Mouse (Mus musculus) mesoderm, embryonic 11.5 days (tissue): ENCODE measurements around the gene Pdcl2.
A peak's percentile ranks its signal among the peaks of the same experiment; 100 is the strongest.

ENCODE experiments used
- DNase-seq: peaks from one replicate; pipeline ENCODE4 v3.0.0-alpha.2; 2012; ENCODE audit warnings: low read depth, low spot score

The Pdcl2 gene

DNA sequence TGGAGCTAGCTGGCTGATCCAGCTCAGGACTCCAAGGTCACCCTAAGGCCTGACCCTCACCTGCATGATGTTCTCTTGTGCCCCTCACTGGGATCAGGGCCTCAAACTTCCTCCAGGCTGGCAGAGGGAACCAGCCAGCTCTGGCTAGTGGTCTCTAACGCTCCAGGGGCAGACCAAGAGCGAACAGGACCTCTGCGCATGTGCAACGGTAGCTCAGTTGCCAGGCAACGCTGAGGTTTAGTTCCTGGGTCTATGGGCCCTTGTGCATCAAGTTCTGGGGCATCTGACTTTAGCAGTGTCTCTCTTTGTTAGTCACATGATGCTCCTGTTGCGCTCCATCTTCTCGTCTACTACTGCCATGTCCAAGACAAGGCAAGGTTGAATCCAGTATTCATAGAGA is at the start of gene Pdcl2:
Gene Pdcl2, minus strand, starts transcription at position 204 of the 400 bp plus-strand sequence.
- no peak for DNase-seq

DNA sequence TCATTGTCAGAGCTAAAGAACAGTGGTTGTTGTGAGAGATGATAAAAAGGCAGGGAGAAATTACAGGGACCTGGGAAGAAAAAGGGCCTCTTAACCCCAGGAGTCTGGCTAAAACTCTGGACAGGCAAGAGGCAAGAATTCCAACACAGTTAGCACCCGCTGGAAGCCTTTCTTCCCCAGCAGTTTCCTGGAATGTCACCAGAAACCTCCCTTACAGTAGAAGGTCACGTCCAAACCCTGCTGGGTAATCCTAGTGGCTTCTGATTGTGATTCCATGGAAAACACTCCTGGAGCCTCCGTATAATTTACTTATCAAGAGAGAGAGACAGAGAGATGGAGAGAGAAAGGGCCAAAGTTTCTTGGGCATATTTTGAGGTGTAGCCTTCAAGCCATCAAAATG is 48.3 kb upstream of the Pdcl2 start:
- DNase-seq = no peak

DNA sequence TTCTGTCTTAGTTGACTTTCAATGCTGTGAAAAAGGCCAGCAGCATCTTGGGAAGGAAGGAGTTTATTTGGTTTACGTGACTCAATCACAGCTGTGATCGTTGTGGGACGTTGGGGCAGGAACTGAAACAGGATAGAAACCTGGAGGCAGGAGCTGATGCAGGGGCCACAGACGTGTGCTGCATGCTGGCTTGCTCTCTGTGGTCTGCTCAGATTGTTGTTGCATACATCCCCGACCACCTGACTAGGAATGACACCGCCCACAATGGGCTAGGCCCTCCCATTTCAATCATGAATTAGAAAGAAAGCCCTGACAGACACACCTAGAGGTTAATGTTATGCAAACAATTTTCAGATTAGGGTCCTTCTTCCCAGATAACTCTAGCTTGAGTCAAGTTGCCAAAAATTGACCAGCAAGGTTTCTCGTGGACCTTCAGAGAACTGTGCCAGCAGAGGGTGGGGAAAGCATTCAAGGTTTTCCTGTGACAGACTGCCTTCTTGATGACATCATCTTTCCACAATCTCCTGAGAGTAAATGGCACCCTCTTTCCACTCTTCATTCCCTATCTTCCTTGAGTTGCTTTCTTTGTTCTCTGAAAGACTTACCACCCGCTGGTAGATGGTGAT is 38.4 kb upstream of the Pdcl2 start:
- no peak for DNase-seq

DNA sequence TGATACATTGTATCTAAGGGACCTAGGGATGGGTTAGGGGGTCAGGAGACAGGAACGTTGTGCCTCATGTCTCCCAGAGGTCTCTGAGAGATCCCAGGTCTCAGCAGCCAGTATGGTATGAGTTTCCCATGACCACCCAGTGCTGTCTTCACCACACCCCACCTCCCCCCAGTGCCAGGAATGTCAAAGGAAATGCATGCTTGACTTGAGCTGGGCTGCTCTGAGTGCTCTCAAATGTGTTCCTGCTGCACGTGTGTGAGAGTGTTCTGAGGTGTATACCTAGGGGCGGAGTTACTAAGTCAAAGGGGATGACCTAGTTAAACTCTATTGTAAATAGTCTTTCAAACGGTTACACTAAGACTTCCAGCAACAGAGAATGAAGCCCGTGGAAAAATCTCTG is 34.5 kb upstream of the Pdcl2 start:
- no peak for DNase-seq

DNA sequence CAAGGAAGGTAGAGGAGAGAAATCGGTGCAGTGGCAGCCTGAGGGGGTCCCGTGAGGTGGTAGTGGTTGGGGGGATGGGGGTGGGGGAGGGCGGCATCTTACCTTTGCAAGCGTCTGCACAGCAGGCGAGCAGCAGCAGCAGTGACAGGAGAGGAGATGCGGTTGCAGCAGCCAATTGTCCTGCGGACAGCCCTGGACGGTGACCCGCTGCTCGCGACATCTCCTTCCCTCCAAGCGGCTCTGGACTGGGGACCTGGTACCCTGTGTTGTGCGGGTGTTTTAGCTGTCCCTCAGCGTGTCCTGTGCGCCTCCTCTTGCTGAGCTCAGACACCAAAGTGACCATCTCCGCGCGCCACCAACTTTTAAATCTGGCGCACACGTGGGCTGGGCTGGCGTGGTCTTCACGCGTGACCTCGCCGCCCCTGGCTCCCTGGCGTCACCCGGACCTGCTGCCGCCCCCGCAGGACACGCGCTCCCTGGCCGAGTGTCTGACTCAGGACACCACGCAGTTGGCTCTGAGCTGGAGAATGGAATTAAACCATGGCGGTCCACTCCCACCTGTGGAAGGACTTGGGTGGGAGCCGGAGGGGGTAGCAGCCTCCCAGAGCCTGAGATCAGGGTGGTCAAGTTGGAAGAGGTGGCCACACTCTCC is 32.6 kb upstream of the Pdcl2 start, which contains the start of gene Nmu:
Gene Nmu, minus strand, starts transcription at position 336 of the 652 bp plus-strand sequence.
- DNase-seq = peak; percentile 11

DNA sequence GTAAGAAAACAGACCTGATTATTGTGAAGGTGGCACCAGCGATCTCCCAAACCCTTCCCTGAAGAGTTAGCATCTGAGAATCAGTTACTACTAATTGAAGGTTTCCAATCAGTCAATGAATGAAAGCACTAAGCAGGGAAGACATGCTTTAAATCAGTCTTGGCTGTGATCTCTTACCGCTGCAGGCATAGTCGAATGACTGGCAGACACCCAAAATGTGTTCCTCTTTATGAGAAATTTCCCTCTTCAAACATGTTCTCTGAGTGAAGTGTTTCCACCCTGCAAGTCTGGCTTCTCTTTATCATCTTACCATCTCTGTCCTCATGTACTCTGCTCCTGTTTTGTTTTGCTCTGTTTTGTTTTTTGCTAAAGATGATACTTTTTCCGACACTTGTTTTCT is 29.8 kb upstream of the Pdcl2 start:
- no peak for DNase-seq

DNA sequence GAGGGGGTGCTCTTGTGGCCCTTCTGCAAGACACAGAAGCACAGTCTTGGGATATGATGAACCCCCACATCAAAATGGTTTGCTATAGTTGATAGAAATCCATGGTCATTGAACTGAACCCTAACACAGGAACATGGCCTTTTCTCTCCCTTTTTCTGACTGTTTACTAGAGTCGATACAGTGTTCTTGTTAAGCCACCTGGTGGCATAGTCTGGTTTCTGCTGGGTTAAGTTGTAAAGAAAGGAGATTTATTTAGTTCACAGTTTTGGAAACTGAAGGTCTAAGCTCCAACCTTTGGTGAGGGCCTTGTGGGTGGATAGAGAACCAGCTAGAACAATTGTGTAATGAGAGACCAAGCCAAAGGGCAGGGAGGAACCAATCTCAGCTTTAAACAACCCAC is 29.1 kb upstream of the Pdcl2 start:
- DNase-seq = no peak

DNA sequence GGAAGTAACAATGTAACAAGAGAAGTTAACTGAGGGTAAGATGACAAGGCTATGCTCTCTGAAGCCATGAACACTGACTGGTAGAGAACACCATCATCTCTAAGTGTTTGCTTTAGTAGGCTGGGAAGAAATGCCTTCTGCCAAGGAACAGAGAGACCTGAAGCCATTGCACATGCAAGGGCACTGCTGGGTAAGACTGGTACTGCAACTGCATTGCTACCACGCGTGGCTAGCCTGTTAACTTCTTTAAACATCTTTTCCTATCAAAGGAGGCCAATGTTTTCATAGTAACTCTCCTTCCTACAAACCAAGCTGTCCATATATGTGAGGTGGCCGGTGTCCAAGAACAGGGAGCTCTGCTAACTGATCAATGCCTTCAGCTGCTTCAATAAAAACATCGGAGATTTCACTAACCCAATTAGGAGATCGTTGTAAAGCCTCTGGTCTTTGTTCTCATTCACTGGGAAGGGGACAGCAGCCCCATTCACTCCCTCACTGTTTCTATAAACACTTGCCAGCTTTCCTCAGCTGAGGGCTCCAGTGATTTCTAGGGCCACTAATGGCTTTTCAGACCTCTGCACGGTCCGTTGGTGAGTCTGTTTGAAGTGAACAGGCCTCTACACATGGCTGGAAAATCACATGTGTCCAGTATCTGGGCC is 21.1 kb upstream of the Pdcl2 start:
- DNase-seq = no peak

DNA sequence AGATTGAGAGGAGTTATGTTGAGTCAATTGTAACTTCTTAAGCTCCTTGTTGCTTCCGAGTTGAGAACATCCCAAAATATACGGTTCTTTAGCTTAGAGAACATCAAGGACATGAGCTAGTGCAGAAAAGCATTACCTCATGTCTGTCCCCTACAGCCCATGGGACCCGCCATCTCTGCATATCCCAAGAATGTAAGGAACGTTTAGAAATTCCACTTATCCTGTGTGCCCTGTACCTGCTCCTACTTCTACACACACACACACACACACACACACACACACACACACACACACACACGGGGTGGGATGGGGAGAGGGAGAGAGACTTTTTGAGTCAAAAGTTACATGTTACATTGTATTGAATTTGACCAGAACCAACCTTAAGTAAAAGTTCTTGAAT is 20.6 kb upstream of the Pdcl2 start:
- no peak for DNase-seq

DNA sequence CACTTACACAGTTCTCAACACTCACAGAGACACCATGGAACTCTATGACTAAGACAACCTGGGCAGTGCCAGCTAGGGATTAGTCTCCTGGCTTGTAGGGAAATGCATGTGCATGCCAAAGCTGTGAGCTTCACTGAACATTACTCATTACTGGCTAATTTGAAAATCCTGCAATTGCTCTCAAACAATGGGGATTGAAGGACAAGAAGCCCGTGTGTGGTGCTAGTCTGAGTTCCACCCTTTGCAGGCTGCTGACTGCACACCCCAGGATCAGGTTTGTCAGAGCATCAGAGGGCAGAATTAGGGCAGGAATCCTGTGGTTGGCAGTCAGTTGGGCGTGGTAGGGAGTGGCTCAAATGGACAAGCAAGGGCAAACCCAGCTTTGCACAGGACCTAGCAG is 15.2 kb upstream of the Pdcl2 start:
- no peak for DNase-seq

DNA sequence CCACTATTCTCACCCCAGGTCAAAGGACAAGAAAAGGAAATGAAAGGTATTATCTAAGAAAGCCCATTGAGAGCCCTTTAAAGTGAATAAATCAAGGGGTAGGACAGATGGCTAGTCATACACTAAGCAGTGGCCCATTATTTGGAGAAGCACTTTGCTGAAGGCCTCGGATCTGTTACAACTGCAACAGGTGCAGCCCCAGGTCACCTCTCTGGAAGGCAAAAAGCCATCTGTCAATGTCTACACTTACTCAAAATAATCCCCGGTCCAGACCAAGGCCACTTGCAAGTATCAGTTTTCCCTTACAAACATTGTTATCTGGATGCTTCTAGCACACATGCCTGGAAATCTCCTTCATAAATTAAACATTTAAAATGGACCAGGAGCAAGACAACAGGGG is 10.0 kb upstream of the Pdcl2 start:
- no peak for DNase-seq

DNA sequence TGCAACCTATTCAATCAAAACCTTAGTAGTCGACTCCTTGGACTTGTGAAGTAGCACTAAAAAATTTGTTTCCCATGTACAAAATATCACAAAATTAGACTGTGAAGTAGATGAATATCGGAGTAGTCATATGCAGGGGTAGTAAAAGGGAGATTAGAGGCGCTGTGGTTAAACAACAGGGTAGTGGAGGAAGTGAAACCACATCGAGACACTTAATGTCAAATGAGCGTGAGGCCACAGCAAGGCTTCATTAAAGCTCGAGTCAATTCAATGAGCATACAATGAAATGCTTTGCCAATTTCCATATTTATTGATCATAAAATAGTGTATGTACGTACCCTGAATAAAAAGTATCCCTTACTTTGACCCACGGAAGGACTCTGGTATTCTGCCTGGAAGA is 6.1 kb upstream of the Pdcl2 start:
- DNase-seq = no peak

DNA sequence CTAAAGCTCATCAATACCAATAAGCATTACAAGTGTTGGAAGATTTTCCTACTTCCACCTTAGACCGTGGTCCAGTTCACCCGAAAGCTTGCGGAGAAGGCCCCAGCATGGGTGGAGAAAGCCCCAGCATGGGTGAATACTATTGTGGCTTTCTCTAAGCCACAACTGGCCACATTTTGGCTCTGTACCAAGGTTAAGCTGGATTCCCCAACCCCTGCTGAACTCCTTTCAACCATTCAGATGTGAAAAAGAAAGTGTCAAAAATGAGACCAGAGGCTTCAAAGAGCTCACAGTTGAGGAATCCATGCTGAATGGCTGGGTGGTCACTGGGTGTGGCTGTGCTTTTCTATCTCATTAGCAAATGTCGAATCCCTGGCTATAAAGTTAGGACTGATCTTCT is 2.9 kb upstream of the Pdcl2 start:
- no peak for DNase-seq

DNA sequence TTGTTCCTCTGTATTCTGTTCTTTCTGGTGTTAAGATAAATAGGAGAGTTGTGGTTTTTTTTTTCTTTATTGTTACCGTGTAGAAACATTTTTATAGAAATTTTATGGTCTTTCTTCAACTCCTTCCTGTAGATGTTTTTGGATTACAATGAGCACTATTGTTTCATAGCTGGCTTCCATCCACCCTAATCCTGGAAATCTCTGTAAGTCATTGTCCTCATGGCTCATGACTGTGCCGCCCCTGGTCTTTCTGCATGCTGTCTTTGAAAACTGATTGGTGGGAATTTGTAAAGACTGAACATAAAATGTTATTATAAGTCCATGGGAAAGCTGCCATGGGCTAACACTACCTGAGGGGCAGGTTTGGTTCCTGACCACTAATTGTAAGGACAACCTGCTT is 3.7 kb downstream of the Pdcl2 start:
- DNase-seq = no peak

DNA sequence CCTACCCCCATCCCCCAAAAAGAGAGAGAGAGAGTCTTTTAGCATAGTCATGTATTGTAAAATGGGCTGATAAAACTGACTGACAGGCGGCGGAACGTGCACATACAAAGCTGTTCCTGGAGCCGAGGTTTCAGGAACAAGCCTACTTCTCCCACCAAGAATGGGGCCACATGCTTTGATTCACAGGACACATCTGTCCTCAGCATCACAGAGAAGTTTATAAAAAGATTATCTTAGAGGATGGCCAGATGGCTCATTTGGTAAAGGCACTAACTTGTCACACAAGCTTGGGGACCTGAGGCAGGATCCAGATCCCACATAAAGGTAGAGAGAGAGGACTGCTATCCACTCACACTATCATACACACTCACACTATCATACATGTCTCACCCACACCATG is 5.8 kb downstream of the Pdcl2 start:
- DNase-seq = no peak

DNA sequence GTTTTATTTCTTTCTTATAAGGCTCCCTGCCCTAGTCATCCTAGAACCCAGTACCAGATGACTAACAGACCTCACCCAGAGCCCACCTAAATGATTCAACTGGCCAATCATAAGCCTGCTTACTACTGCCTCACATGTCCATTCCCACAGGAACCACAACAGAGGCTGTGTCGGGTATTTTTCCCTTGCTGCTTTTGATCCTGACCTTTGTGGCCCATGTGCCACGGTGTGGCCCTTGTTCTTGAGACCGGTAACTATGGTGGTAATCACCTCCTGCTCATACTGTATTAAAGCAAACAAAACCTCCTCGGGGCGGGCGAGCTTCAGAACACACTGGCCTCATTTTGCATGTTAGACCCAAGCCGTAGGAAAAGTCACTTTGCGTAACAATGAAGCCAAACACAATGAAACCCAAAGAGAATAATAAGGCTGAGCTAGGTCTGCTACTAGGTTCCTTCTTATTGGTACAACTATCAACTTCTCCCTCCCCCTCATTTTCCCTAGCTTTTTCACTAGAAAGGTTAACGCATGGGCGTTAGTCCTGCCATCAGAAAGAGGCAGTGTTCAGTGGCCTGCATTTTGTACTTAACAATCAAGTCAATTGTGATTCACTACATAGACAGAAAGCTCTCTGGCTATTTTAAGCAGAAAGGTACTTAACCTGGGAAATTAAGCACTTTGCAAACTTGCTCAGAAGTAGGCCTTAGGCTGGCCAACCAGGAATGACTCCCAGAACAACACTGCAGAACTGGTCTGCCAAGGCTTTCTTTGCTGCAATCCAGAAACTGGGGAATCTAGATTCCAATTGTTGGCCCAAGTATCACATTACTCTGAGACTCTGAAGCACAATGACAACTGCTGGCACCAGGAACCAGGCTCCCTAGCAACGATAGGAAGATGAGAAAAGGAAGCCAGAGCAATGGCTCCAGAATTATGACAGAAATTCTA is 9.4 kb downstream of the Pdcl2 start:
- DNase-seq = no peak

DNA sequence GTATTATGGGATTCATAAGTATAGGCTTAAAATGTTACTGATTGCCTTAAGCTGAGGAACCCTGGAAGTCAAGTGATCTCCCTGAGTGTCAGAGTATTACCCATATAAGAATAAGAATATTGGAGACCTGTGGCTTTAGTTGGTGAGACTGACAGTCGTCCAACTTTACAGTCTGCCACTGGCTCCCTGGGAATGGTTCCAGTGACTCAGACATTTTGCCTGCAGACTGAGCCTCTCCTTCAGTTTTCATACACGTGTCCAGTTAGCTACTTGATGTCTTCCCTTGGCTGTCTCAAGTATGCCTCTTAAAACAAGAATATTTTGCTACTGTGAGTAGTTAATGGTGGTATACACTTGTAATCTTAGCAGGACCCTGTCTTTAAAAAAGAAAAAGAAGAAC is 22.8 kb downstream of the Pdcl2 start:
- no peak for DNase-seq

DNA sequence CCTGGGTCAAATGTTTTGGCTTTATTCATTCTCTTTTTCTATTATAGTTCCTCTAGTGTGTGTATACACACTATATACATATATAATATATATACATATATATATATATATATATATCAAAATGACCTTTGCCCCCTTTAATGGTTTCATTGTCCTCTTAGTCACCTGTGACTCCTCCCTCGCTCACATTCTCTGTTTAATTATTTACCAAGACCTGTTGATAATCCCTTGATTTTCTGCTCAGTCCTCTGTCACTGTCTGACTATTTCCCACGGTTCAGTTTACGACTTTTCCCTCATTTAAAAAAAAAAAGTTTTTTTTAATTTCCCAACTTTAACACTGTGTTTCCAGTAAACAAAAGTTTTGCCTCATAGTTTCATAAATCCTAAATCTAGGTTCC is 24.7 kb downstream of the Pdcl2 start:
- no peak for DNase-seq

DNA sequence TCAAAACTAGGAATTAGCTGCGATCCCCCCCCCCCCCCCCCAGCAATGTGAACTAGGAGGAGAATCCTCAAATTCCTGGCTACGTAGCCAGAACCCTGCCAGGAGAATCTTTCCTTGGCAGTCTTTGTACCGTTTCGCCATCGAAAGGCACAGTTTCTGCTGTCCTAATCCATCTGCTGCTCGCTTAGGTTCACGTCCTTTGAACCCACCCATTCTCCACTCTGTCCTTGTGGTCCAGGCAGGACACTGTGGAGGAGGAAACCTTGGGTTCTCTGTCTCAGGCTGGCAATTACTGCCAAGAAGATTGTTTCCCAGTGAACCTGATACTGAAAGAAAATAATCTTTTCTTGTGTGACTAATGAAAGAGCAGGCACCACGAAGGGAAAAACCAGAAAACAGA is 25.3 kb downstream of the Pdcl2 start:
- DNase-seq = no peak

DNA sequence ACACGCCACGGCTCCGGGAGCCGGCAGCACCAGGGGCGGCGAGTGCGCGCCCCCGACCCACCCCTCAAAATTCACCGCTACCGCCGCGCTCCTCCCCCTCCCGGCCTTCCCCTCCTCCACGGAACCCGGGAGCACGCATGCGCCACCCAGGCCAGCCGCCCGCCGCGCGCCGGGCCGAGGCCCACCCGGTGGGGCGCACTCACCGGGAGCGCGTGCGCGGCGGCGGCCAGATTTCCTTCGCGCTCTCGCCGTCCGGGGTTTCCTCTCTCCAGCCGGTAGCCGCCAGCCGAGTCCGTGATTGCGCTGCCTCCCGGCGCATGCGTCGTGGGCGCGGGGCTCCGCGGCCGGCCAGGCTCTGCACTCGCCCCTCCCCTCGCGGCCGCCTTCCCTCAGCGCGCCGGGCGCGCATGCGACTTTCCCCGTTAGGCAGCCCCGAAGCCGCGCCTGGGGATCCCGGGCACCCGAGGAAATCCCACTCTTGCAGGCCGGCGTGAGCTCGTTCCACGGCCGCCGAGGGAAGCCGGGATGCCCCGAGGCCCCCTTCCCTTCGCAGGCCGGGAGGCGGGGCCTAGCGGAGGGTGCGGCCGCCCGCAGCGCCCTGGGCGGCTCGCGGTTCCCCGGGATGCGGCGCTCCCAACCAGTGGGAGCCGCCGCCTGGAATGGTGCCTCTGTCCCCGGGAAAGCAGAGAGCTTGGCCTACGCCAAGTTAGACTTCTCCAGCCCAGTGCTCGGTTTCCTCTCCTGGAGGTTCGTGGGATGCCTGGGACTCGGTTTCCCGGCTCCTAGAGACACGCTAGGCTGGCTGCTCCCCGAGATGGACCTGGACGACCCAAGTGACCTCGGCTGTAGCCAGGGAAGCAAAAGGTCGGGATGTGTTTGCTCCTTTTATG is 26.3 kb downstream of the Pdcl2 start, which contains the start of gene Clock:
Gene Clock, minus strand, starts transcription at position 341 of the 890 bp plus-strand sequence.
- peak; percentile 92 for DNase-seq
